Mouse (Mus musculus) stomach, embryonic 16.5 days (tissue): ENCODE data around the gene Cdc42bpg. TPM values are rescaled to one million over a fixed set of nuclear protein-coding genes. Genes with fewer than 3 reads are reported as not detected.

Experiments used
- ATAC-seq: fragments of 200-750 bp; cut with Nextera tagmentation; 2 replicates; pipeline ENCODE4 v1.8.0; 2017; ENCODE audit warnings: moderate number of reproducible peaks, moderate TSS enrichment; ENCODE audit not compliant: insufficient read depth, low FRiP score
- H3K27ac ChIP-seq: fragments of 300-500 bp; sonication (generic); 2 replicates; pipeline ENCODE4 v1.5.1; 2014; ENCODE audit warnings: low read length
- H3K27me3 ChIP-seq: fragments of 300-500 bp; sonication (generic); 2 replicates; pipeline ENCODE4 v1.6.1; 2014; ENCODE audit warnings: low read length, control low read depth, mixed read lengths; ENCODE audit not compliant: control insufficient read depth, insufficient read depth
- H3K36me3 ChIP-seq: fragments of 300-500 bp; sonication (generic); 2 replicates; pipeline ENCODE4 v1.6.1; 2014; ENCODE audit warnings: low read length; ENCODE audit not compliant: control insufficient read depth, insufficient read depth
- H3K4me1 ChIP-seq: fragments of 300-500 bp; sonication (generic); 2 replicates; pipeline ENCODE4 v1.6.1; 2014; ENCODE audit warnings: low read length, control low read depth, mixed read lengths; ENCODE audit not compliant: control insufficient read depth, insufficient read depth
- H3K4me2 ChIP-seq: fragments of 300-500 bp; sonication (generic); 2 replicates; pipeline ENCODE4 v1.6.1; 2014; ENCODE audit warnings: low read depth, low read length, mixed read lengths
- H3K4me3 ChIP-seq: fragments of 300-500 bp; sonication (generic); replicated peaks from 2 replicates; pipeline ENCODE4 v1.5.1; 2014; ENCODE audit warnings: mild to moderate bottlenecking, low read length
- H3K9ac ChIP-seq: fragments of 300-500 bp; sonication (generic); 2 replicates; pipeline ENCODE4 v1.6.1; 2014; ENCODE audit warnings: low read length
- H3K9me3 ChIP-seq: fragments of 300-500 bp; sonication (generic); replicated peaks from 2 replicates; pipeline ENCODE4 v1.6.1; 2016; ENCODE audit warnings: low read length, control low read depth; ENCODE audit not compliant: control insufficient read depth
- WGBS: fragments of 180-500 bp; shearing (Covaris S2); extraction: QIAGEN DNeasy Blood & Tissue Kit; methylation state at CpG from one replicate; pipeline ENCODE4 v1.1.7; 2014; 5-methylcytosine and 5-hydroxymethylcytosine counted together
- polyA plus RNA-seq: library from polyadenylated mRNA; unstranded; fragments of >200 nt; fragmentation: Nextera tagmentation; extraction: Ambion mirVana; gene quantifications from 2 replicates; pipeline ENCODE4 v1.2.1, GENCODE M21; 2015

The Cdc42bpg gene
- 1.9 and 2.0 TPM in 2 replicates for polyA plus RNA-seq

DNA sequence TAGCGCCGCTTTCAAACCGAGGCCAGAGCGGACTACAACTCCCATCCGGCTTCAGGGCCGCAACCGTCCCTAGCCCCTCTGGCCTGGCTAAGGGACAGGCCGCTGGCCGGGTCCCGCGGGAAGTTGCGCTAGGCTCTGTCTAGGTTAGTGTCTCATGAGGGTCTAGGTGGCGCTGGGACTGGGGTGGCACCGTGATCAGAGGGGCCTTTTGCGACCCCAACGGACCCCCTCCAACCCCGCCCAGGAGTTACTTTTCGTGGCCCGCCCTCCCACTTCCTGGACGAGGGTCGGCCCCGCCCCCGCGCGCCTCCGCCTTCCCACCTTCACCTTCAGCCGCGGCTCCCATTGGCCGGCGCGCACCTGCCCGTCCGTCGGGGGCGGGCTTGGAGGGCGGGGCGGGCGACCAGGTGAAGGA lies at the start of gene Cdc42bpg:
TSS of gene Cdc42bpg (plus strand) at position 320 of the 415 bp plus-strand sequence.
- ATAC-seq = peak; percentile 89
- WGBS = under 1% methylated on average over 35 of the region's 38 CpGs
- Histone ChIP-seq H3K9me3 (no peaks in the 10 kb centered on the region), H3K27me3 (no peaks in the 10 kb centered on the region), H3K9ac (peak within 1 kb of the TSS; percentile 90), H3K4me2 (peak within 1 kb of the TSS; percentile 63), H3K27ac (peak within 1 kb of the TSS; percentile 89), H3K4me1 (peaks cover 21% of the 10 kb centered on the region), H3K36me3 (no peaks in the 10 kb centered on the region), H3K4me3 (peak within 1 kb of the TSS; percentile 79)

DNA sequence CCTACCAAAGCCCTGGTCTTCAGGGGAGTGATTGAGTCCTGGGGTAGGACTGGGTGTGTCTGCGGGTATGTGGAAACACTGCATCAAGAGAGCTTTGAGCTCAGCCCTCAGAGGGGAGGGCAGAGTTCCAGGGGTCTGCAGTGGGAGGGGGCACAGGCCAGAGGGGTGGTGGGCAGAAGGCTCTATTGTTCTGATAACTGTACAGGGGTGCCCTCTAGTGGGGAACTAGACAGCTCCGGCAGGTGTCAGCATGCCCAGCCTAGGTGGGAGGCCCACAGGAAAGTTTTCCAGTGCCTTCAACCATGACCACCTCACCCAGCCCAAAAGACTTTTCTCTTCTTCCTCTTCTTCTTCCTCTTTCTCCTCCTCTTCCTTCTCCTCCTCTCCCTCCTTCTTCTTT lies 45.8 kb upstream of the Cdc42bpg start:
- Histone ChIP-seq H3K4me3 (no peak overlapping the region), H3K9ac (no peak overlapping the region)

DNA sequence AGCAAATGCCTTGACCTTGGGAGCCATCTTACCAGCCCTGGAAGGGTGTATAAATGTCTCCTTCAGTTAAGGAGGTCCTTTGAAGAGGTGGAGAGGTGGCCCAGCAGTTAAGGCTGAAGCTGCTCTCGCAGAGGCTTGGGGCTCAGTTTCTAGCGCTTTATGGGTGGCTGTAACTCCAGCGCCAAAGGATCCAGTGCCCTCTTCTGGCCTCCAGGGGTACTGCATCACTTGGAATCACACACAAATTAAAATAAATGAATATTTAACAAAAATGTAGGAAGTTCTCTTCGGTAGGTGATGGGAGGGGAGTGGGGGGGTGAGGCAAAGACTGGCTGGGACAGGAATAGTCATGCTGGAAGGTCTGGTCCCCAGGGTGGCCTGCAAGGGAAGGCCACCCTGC lies 45.3 kb upstream of the Cdc42bpg start:
- H3K27me3 ChIP-seq = no peaks in the 10 kb centered on the region

More for the DNA sequence above, 45.8 kb upstream of the Cdc42bpg start:
- Histone ChIP-seq H3K4me1 (no peaks in the 10 kb centered on the region), H3K27ac (no peak overlapping the region), H3K9me3 (no peaks in the 10 kb centered on the region), H3K27me3 (no peaks in the 10 kb centered on the region), H3K36me3 (peaks cover 19% of the 10 kb centered on the region), H3K4me2 (no peak overlapping the region)
- 56% methylated on average over 2 of the region's 2 CpGs for WGBS
- ATAC-seq = no peak

DNA sequence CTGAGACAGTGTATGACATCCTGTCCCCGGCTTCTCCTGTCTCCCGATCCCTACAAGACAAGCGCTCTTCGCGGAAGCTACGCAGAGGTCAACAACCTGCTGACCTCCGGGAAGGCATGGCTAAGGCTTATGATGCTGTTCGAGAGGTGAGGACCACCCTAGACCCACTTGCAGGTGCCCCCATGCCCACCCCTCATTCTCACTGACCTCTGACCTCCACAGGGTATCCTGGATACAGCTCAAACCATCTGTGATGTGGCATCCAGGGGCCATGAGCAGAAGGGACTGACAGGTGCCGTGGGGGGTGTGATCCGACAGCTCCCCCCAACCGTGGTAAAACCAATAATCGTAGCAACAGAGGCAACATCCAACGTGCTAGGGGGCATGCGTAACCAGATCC lies 44.9 kb upstream of the Cdc42bpg start:
- WGBS = 93% methylated on average over 14 of the region's 14 CpGs
- no peaks in the 10 kb centered on the region for H3K9me3 ChIP-seq
- no peaks in the 10 kb centered on the region for H3K4me1 ChIP-seq
- no peak overlapping the region for H3K9ac ChIP-seq
- H3K4me3 ChIP-seq = no peak overlapping the region
- H3K4me2 ChIP-seq = no peak overlapping the region
- H3K27ac ChIP-seq = no peak overlapping the region
- H3K36me3 ChIP-seq = peaks cover 19% of the 10 kb centered on the region
- no peaks in the 10 kb centered on the region for H3K27me3 ChIP-seq
- no peak for ATAC-seq

More for the DNA sequence above, 45.3 kb upstream of the Cdc42bpg start:
- no peaks in the 10 kb centered on the region for H3K4me1 ChIP-seq
- H3K4me3 ChIP-seq = no peak overlapping the region
- no peak overlapping the region for H3K4me2 ChIP-seq
- ATAC-seq = no peak
- H3K9ac ChIP-seq = no peak overlapping the region
- H3K9me3 ChIP-seq = no peaks in the 10 kb centered on the region
- H3K27ac ChIP-seq = no peak overlapping the region
- peaks cover 19% of the 10 kb centered on the region for H3K36me3 ChIP-seq
- 89% methylated on average over 4 of the region's 4 CpGs for WGBS

DNA sequence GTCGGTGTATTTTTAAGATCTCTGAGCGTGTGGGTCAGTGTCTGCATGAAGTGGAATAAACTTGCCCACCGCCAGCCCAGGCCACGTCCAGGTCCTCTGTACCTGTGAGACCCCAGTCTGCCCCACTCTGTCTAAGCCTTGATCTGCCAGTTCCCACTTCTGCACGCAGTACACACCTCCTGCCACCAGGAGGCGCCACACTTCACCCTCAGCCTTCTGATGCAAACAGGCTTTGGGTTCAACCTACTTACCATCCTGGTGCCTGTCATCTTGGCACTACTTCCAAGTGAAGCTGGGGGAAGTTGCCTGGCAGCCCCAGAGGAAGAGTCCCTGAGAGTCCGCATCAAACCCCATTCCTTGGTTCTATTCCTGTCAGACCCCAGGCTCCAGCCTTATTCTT lies 44.0 kb upstream of the Cdc42bpg start:
- Histone ChIP-seq H3K4me2 (no peak overlapping the region), H3K36me3 (peaks cover 15% of the 10 kb centered on the region), H3K27me3 (no peaks in the 10 kb centered on the region), H3K27ac (peak overlapping the region; percentile 80), H3K9me3 (no peaks in the 10 kb centered on the region), H3K9ac (no peak overlapping the region), H3K4me1 (no peaks in the 10 kb centered on the region), H3K4me3 (no peak overlapping the region)
- whole genome bisulfite sequencing = 70% methylated on average over 7 of the region's 7 CpGs
- no peak for ATAC-seq

DNA sequence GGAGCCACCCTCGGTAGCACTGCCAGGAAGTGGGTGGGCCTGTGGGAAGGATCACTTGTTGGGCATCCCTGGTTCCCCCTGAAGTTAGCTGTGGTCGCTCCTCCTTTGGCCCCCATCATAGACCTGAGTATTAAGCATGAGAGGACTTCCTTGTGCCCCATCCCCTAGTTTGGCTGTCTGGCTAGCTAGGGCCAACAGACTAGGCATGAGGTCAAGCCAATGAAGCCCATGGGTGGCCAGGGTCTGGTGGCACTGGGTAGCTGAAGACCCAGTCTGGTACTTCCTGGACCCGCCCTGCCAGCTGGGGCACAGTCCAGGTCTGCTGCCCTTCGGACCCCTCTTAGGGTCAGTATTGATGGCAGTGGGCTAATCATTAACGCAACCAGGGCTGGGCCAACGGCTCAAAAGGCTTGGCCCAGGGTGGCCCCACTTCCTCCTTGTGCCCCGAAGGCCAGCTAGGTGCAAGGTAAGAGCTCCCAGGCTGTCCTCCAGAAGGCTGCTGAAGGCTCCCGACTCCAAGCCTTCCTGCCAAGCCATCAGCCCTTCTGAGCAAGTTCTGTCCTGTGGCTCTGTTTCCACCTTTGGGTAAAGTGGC lies 43.3 kb upstream of the Cdc42bpg start:
- H3K4me2 ChIP-seq = peak overlapping the region; percentile 52
- no peaks in the 10 kb centered on the region for H3K9me3 ChIP-seq
- peak overlapping the region; percentile 80 for H3K27ac ChIP-seq
- no peaks in the 10 kb centered on the region for H3K27me3 ChIP-seq
- WGBS = 70% methylated on average over 8 of the region's 8 CpGs
- peaks cover 15% of the 10 kb centered on the region for H3K36me3 ChIP-seq
- no peaks in the 10 kb centered on the region for H3K4me1 ChIP-seq
- ATAC-seq = peak; percentile 81
- H3K9ac ChIP-seq = peak overlapping the region; percentile 56
- H3K4me3 ChIP-seq = peak overlapping the region; percentile 35

DNA sequence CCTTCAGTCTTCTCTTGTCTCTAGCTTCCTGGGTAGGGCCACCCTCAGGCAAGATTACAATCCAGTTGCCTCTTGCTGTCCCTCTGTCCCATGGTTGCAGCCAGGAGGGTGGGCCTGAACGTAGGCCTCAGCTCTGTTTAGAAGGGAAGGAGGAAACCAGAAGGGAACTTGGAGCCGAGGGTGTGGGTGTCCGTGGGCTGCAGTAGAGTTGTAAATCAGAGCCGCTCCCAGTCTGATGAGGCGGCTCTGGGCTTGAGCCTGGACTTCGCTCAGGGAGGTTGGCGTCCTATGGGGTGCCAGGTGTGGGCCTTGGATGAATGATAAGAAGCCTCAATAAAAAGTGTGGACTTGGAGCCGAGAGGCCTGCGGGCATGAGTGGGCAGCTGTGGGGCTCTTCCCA lies 42.1 kb upstream of the Cdc42bpg start:
- H3K9me3 ChIP-seq = no peaks in the 10 kb centered on the region
- no peaks in the 10 kb centered on the region for H3K27me3 ChIP-seq
- WGBS = 52% methylated on average over 9 of the region's 9 CpGs
- H3K36me3 ChIP-seq = peaks cover 15% of the 10 kb centered on the region
- no peaks in the 10 kb centered on the region for H3K4me1 ChIP-seq
- peak overlapping the region; percentile 35 for H3K4me3 ChIP-seq
- peak overlapping the region; percentile 80 for H3K27ac ChIP-seq
- ATAC-seq = peak; percentile 13; the same call in 1 of the 2 replicates
- peak overlapping the region; percentile 56 for H3K9ac ChIP-seq
- H3K4me2 ChIP-seq = peak overlapping the region; percentile 52

DNA sequence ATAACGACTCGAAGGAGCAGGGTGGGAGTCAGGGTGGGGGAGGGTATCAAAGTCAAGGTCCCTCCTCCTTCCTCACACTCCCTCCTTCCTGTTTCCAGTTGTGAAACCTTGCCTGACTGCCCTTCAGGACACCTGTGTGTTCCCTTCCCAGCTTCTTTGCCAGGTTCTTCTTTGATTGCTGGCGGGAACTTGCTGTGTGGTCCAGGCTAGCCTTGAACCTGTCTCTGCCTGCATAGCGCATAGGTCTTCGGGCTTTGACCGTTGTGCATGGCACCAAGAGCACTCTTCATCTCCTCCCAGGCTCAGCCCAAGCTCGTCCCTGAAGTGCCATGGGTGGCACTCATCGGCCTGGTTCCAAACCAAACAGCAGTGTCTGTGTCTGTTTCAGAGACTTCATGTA lies 41.3 kb upstream of the Cdc42bpg start:
- H3K9me3 ChIP-seq = no peaks in the 10 kb centered on the region
- no peak for ATAC-seq
- 77% methylated on average over 8 of the region's 8 CpGs for WGBS
- peak overlapping the region; percentile 52 for H3K4me2 ChIP-seq
- no peak overlapping the region; the same call in 1 of the 2 replicates for H3K27ac ChIP-seq
- H3K9ac ChIP-seq = 0 out of 2 replicates have a peak overlapping the region, but pooled peaks have one; percentile 56
- no peaks in the 10 kb centered on the region for H3K27me3 ChIP-seq
- no peaks in the 10 kb centered on the region for H3K4me1 ChIP-seq
- peak overlapping the region; percentile 35 for H3K4me3 ChIP-seq
- H3K36me3 ChIP-seq = peaks cover 15% of the 10 kb centered on the region

DNA sequence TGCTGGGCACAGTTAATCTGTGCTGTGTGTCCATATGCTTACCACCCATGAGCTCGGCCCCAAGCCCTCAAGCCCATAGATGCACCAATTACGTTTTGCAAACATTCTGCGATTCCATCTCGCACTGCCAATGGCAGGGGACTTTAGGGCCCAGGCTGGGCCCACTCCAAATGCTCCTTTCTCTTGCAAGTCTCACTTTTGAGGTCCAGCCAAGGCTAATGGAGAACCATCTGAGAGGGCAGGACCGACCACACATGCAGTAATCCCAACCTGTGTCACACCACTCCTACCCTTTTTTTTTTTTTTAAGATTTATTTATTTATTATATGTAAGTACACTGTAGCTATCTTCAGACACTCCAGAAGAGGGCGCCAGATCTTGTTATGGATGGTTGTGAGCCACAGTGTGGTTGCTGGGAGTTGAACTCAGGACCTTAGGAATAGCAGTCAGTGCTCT lies 40.5 kb upstream of the Cdc42bpg start:
- Histone ChIP-seq H3K36me3 (peaks cover 12% of the 10 kb centered on the region), H3K4me2 (no peak overlapping the region), H3K27ac (no peak overlapping the region), H3K27me3 (no peaks in the 10 kb centered on the region), H3K9ac (no peak overlapping the region), H3K4me1 (no peaks in the 10 kb centered on the region), H3K9me3 (no peaks in the 10 kb centered on the region), H3K4me3 (peak overlapping the region; percentile 35; the same call in 1 of the 2 replicates)
- ATAC-seq = no peak
- WGBS = 70% methylated on average over 6 of the region's 6 CpGs
